Mouse (Mus musculus) stomach, postnatal 0 days (tissue): ENCODE data around the gene Olfr597. TPM values are rescaled to one million over a fixed set of nuclear protein-coding genes. Genes with fewer than 3 reads are reported as not detected.
"Not testable (repeated sequence)": the region's sequence is repeated elsewhere in the genome, so short reads cannot be mapped to it uniquely, and the experiment has no call there.

ENCODE experiments used
- ATAC-seq: fragments of 200-750 bp; cut with Nextera tagmentation; 2 replicates; pipeline ENCODE4 v1.8.0; 2017; ENCODE audit not compliant: low FRiP score, low TSS enrichment
- DNase-seq: peaks from one replicate; pipeline ENCODE4 v3.0.0-alpha.2; 2016; ENCODE audit warnings: low spot score
- H3K27ac ChIP-seq: fragments of 300-500 bp; sonication (generic); replicated peaks from 2 replicates; pipeline ENCODE4 v1.5.1; 2014; ENCODE audit warnings: mild to moderate bottlenecking, control low read depth
- H3K27me3 ChIP-seq: fragments of 300-500 bp; sonication (generic); 2 replicates; pipeline ENCODE4 v1.6.1; 2014; ENCODE audit warnings: low read length; ENCODE audit not compliant: control insufficient read depth, insufficient read depth
- H3K36me3 ChIP-seq: fragments of 300-500 bp; sonication (generic); 2 replicates; pipeline ENCODE4 v1.6.1; 2014; ENCODE audit warnings: low read length, mixed read lengths; ENCODE audit not compliant: control insufficient read depth, insufficient read depth
- H3K4me1 ChIP-seq: fragments of 300-500 bp; sonication (generic); replicated peaks from 2 replicates; pipeline ENCODE4 v1.6.1; 2014; ENCODE audit warnings: antibody characterized with exemption; ENCODE audit not compliant: control insufficient read depth, insufficient read depth
- H3K4me2 ChIP-seq: fragments of 300-500 bp; sonication (generic); replicated peaks from 2 replicates; pipeline ENCODE4 v1.6.1; 2014; ENCODE audit warnings: low read depth, mild to moderate bottlenecking, control low read depth, moderate library complexity
- H3K4me3 ChIP-seq: fragments of 300-500 bp; sonication (generic); 2 replicates; pipeline ENCODE4 v1.5.1; 2014; ENCODE audit warnings: low read depth, low read length, control low read depth
- H3K9ac ChIP-seq: fragments of 300-500 bp; sonication (generic); 2 replicates; pipeline ENCODE4 v1.6.1; 2014; ENCODE audit warnings: mild to moderate bottlenecking, low read length, control low read depth, mixed read lengths
- H3K9me3 ChIP-seq: fragments of 300-500 bp; sonication (generic); 2 replicates; pipeline ENCODE4 v1.6.1; 2016; ENCODE audit warnings: low read length; ENCODE audit not compliant: control insufficient read depth
- CTCF ChIP-seq: IDR thresholded peaks from 2 replicates; pipeline ENCODE4 v1.5.1; 2016; ENCODE audit warnings: antibody characterized with exemption, low read depth, mild to moderate bottlenecking, moderate library complexity
- EP300 ChIP-seq: optimal IDR thresholded peaks from 2 replicates; pipeline ENCODE3; 2016; ENCODE audit warnings: antibody characterized with exemption
- WGBS: fragments of 180-500 bp; shearing (Covaris S2); extraction: QIAGEN DNeasy Blood & Tissue Kit; methylation state at CpG from one replicate; pipeline ENCODE4 v1.1.7; 2014; 5-methylcytosine and 5-hydroxymethylcytosine counted together
- microRNA-seq: library from miRNA; unstranded; fragments of <30 nt; microRNA quantifications from one replicate; pipeline ENCODE4, GENCODE M21; 2016
- polyA plus RNA-seq: library from polyadenylated mRNA; unstranded; fragments of >200 nt; fragmentation: Nextera tagmentation; extraction: Ambion mirVana; gene quantifications from 2 replicates; pipeline ENCODE4 v1.2.1, GENCODE M21; 2015

Olfr597 gene
- polyA plus RNA-seq: not detected in 2 replicates

GRCm38 (mm10) chr7:103316015-103316414 lies at the start of gene Olfr597:
TSS of gene Olfr597 (plus strand) at chr7:103316315.
- not testable (repeated sequence) for DNase-seq, H3K9ac ChIP-seq, H3K4me3 ChIP-seq, H3K36me3 ChIP-seq, H3K27ac ChIP-seq, H3K4me1 ChIP-seq, H3K4me2 ChIP-seq, ATAC-seq, H3K27me3 ChIP-seq, H3K9me3 ChIP-seq
- 79% methylated on average over 2 of the region's 2 CpGs for WGBS

- not testable (repeated sequence) for H3K27ac ChIP-seq, H3K27me3 ChIP-seq, DNase-seq, H3K4me2 ChIP-seq, H3K9me3 ChIP-seq, H3K9ac ChIP-seq, H3K4me1 ChIP-seq, H3K4me3 ChIP-seq, ATAC-seq, H3K36me3 ChIP-seq
- WGBS: 78% methylated on average over 2 of the region's 2 CpGs
Observed at GRCm38 (mm10) chr7:103305348-103305747, 10.8 kb upstream of the Olfr597 start, which contains the start of gene Olfr596. TSS of gene Olfr596 (plus strand) at chr7:103305648.

GRCm38 (mm10) chr7:103323268-103323667 lies 7.2 kb downstream of the Olfr597 start, which contains the start of gene Olfr598:
TSS of gene Olfr598 (plus strand) at chr7:103323568.
- TF ChIP-seq EP300 (no peak), CTCF (no peak)
- Histone ChIP-seq H3K27me3 (no peaks in the 10 kb centered on the region), H3K4me1 (no peaks in the 10 kb centered on the region), H3K9me3 (no peaks in the 10 kb centered on the region), H3K36me3 (no peaks in the 10 kb centered on the region), H3K4me2 (no peak within 1 kb of the TSS), H3K27ac (no peak within 1 kb of the TSS), H3K9ac (no peak within 1 kb of the TSS), H3K4me3 (no peak within 1 kb of the TSS)
- no peak for DNase-seq
- ATAC-seq: no peak

GRCm38 (mm10) chr7:103335617-103336016 lies 19.5 kb downstream of the Olfr597 start, which contains the start of gene Olfr599:
TSS of gene Olfr599 (plus strand) at chr7:103335917.
- Histone ChIP-seq H3K4me3 (no peak within 1 kb of the TSS), H3K4me1 (no peaks in the 10 kb centered on the region), H3K9ac (no peak within 1 kb of the TSS), H3K27ac (no peak within 1 kb of the TSS), H3K9me3 (no peaks in the 10 kb centered on the region), H3K36me3 (no peaks in the 10 kb centered on the region), H3K27me3 (no peaks in the 10 kb centered on the region), H3K4me2 (no peak within 1 kb of the TSS)
- no peak for ATAC-seq
- 90% methylated on average over 1 of the region's 1 CpGs for WGBS
- no peak for DNase-seq
- TF ChIP-seq EP300 (no peak), CTCF (no peak)

- DNase-seq: no peak
- ATAC-seq: no peak
Observed at GRCm38 (mm10) chr7:103349569-103349968, 33.5 kb downstream of the Olfr597 start, which contains the start of gene Olfr600. TSS of gene Olfr600 (minus strand) at chr7:103349669.

GRCm38 (mm10) chr7:103362555-103362954 lies 46.4 kb downstream of the Olfr597 start, which contains the start of gene Olfr601:
TSS of gene Olfr601 (minus strand) at chr7:103362655.
- TF ChIP-seq CTCF: no peak
- no peak for TF ChIP-seq EP300
- H3K27ac ChIP-seq: no peak within 1 kb of the TSS
- WGBS: 79% methylated on average over 1 of the region's 1 CpGs
- no peak within 1 kb of the TSS for H3K4me2 ChIP-seq
- no peaks in the 10 kb centered on the region for H3K27me3 ChIP-seq
- no peak within 1 kb of the TSS for H3K4me3 ChIP-seq
- no peak within 1 kb of the TSS for H3K9ac ChIP-seq
- H3K4me1 ChIP-seq: no peaks in the 10 kb centered on the region
- no peaks in the 10 kb centered on the region for H3K36me3 ChIP-seq
- H3K9me3 ChIP-seq: no peaks in the 10 kb centered on the region
- DNase-seq (no peak), ATAC-seq (no peak)

More at GRCm38 (mm10) chr7:103349569-103349968, 33.5 kb downstream of the Olfr597 start, which contains the start of gene Olfr600:
- TF ChIP-seq CTCF (no peak), EP300 (no peak)
- Histone ChIP-seq H3K4me3 (no peak within 1 kb of the TSS), H3K4me2 (no peak within 1 kb of the TSS), H3K27ac (no peak within 1 kb of the TSS), H3K9ac (no peak within 1 kb of the TSS), H3K36me3 (no peaks in the 10 kb centered on the region), H3K4me1 (no peaks in the 10 kb centered on the region), H3K27me3 (no peaks in the 10 kb centered on the region), H3K9me3 (no peaks in the 10 kb centered on the region)

Small RNAs within 50 kb of the gene (microRNA-seq; reads per million reads assigned to microRNA genes)
- gene Gm23550: not detected

Other genes with a start within 250 kb of the Olfr597 start
- not detected in 2 replicates for gene Olfr584, start 234.4 kb upstream of the Olfr597 start, polyA plus RNA-seq
- gene Olfr585, start 218.6 kb upstream of the Olfr597 start, polyA plus RNA-seq: not detected in 2 replicates
- gene Olfr586, start 190.7 kb upstream of the Olfr597 start, polyA plus RNA-seq: 0.04 TPM in 1 of 2 replicates, not detected in the other
- not detected in 2 replicates for gene Olfr588-ps1, start 175.4 kb upstream of the Olfr597 start, polyA plus RNA-seq
- gene Olfr589, start 160.0 kb upstream of the Olfr597 start, polyA plus RNA-seq: not detected in 2 replicates
- gene Olfr591, start 138.0 kb upstream of the Olfr597 start, polyA plus RNA-seq: not detected in 2 replicates
- 0.04 TPM in 1 of 2 replicates, not detected in the other for gene Olfr592, start 131.5 kb upstream of the Olfr597 start, polyA plus RNA-seq
- not detected in 2 replicates for gene Olfr593, start 104.5 kb upstream of the Olfr597 start, polyA plus RNA-seq
- gene Olfr594, start 99.3 kb upstream of the Olfr597 start, polyA plus RNA-seq: not detected in 2 replicates
- not detected in 2 replicates for gene Usp17ld, start 63.8 kb upstream of the Olfr597 start, polyA plus RNA-seq
- gene Olfr596, start 10.7 kb upstream of the Olfr597 start, polyA plus RNA-seq: not detected in 2 replicates
- not detected in 2 replicates for gene Olfr598, start 7.3 kb downstream of the Olfr597 start, polyA plus RNA-seq
- not detected in 2 replicates for gene Olfr599, start 19.6 kb downstream of the Olfr597 start, polyA plus RNA-seq
- gene Olfr600, start 33.4 kb downstream of the Olfr597 start, polyA plus RNA-seq: not detected in 2 replicates
- gene Olfr601, start 46.3 kb downstream of the Olfr597 start, polyA plus RNA-seq: not detected in 2 replicates
- not detected in 2 replicates for gene Olfr603, start 69.9 kb downstream of the Olfr597 start, polyA plus RNA-seq
- not detected in 2 replicates for gene Usp17lc, start 98.8 kb downstream of the Olfr597 start, polyA plus RNA-seq
- gene Olfr605, start 129.1 kb downstream of the Olfr597 start, polyA plus RNA-seq: not detected in 2 replicates
- not detected in 2 replicates for gene Olfr606, start 132.7 kb downstream of the Olfr597 start, polyA plus RNA-seq
- gene Olfr607, start 147.8 kb downstream of the Olfr597 start, polyA plus RNA-seq: not detected in 2 replicates
- gene Olfr608, start 153.6 kb downstream of the Olfr597 start, polyA plus RNA-seq: not detected in 2 replicates
- not detected in 2 replicates for gene Olfr609, start 181.7 kb downstream of the Olfr597 start, polyA plus RNA-seq
- not detected in 2 replicates for gene Olfr610, start 195.8 kb downstream of the Olfr597 start, polyA plus RNA-seq
- not detected in 2 replicates for gene Olfr611, start 204.5 kb downstream of the Olfr597 start, polyA plus RNA-seq
- gene Olfr612, start 226.4 kb downstream of the Olfr597 start, polyA plus RNA-seq: not detected in 2 replicates
- not detected in 2 replicates for gene Olfr613, start 231.8 kb downstream of the Olfr597 start, polyA plus RNA-seq
- not detected in 2 replicates for gene Olfr615, start 239.8 kb downstream of the Olfr597 start, polyA plus RNA-seq